Mouse (Mus musculus): ENCODE measurements at regions not wholly inside any gene's neighbourhood (a gene's known extent, or its start where the extent isn't known, plus 50 kb on each side); places are given as distances from the start of the nearest gene placed in this dataset.

DNA sequence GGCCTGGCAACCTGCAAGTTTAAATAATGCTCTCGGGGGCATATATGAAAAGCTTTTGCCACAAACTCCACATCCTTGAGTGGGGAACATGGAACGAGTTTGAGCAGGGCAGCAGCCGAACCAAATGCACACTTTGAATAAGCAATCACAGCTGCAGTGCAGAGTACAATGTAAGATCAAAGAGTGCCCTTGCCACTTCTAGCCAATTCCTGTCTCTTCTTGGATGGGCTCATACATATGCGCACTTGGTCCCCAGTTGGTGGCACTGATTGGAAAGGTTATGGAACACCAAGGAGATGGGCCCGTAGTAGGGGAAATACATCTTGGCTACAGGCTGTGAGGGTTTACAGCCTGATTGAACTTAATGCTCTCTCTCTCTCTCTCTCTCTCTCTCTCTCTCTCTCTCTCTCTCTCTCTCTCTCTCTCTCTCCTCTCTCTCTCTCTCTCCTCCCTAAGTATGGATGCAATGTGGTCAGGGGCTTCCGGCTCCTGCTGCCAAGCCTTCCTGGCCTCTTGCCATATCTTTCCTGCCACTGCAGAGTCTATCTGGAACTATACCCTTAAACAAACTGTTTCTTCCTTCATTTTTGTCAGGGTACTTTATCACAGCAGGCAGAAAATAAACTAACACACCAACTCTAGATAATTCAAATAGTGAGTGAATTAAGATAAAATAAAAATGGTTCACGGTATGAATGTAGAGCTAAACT lies 88.6 kb upstream of the Mbnl3 start:
- DNase-seq (ENCODE audit: low spot score in 2 of 2) = no peak

DNA sequence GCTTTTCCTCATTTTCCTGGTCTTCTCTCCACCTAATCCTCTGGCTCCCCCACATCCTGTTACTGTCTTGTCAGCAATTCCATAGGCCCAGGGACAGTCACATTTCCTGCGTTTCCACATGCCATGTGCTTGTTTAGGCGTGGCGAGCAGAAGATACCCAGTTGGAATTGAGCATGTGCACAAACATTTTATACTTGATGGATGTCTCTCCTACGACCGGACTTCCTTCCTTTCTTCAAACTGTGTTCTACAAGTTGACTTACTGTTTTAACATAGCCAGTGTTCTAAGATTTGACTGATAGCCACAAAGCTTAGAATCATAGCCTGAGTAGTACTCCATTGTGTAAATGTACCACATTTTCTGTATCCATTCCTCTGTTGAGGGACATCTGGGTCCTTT lies 86.0 kb upstream of the Mbnl3 start:
- no peak for DNase-seq (ENCODE audit: low spot score in 2 of 2)

DNA sequence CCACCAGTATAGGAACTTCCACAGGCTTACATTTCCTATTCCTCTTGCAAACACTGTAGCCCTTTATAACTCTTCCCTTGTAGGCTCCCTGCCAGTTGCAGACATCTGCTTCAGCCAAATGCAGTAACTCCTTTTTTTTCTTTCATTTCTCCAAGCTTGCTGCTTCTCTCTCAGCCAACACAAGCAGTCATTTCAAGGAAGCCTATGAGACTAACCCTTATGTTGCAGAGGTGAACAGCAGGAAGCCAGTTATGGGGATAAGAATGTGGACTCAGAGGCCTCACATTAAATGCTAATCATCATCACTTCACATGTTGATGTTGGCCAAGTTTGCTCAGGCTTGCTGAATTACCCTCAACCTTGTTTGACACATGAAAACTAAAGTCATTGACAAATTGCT lies 71.9 kb upstream of the Mbnl3 start:
- DNase-seq (ENCODE audit: low spot score in 2 of 2) = peak; percentile 0 to 20

DNA sequence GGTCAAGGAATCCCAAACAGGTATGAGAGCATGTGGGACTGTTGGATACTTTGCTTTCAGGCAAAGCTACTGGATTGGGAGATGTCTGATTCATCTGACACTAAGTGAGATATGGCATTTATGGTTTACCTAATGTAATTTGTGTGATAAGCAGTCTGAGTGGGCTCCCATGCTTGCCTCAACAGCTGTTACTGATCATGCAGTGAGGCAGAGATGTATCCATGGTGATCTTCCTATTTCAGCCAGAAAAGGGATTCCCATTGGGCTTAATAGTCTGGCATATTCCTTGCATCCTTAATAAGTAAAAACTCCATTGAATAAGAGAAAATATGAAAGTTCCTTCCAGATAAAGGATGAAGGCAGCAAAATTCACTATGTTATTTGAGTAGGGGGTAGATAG lies 58.4 kb upstream of the Mbnl3 start:
- DNase-seq (ENCODE audit: low spot score in 2 of 2) = no peak

Measured in left cerebral cortex, adult 9 months (tissue).